Mouse (Mus musculus): ENCODE results near the gene Arhgap19. TPM values are rescaled to one million over a fixed set of nuclear protein-coding genes. Genes with fewer than 3 reads are reported as not detected.

Gene Arhgap19
- total RNA-seq (2021) = 1 to 10 TPM; 2.5 to 3.5 TPM
- long read RNA-seq, experiment 1, partial matches to known transcripts = 2 of 5 reads
- long read RNA-seq, experiment 1, other reads (novel, unspliced or antisense) = 3 of 5 reads
- long read RNA-seq, experiment 2 = 0 reads

DNA sequence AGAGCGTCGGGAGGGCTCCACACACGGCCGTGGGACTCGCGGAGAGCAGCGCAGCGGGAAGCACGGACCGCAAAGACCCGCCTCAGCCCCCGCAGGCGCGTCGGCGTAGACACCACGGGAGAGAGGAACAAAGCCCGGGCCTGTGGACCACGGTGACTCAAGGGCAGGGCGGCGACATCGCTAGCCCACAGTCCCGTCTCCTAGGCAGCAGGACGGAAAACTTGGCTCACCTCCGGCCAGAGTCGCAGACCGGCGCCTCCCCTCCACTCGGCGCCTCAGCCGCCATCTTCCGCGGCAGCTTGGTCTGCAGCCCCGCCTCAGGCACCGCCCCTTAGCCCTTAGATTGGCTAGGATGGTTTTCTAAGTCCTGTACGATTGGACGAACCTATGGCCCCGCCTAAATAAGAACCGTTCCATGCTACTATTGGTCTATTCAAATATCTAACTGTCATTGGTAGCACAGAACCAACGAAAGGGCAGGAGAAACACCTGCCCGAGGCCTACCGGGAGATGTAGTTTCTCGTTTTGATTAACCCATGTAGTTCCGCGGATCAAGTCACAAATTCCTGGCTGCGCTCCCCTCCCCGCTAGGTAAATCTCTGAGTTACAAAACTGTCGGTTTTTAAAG, at the start of gene Arhgap19:
Gene Arhgap19, minus strand, starts transcription at position 306 of the 628 bp plus-strand sequence.
- peak; percentile 90 to 91 for DNase-seq
- intact Hi-C loops (cut with DNase I) = loop anchor here (5.0 kb wide), 1 partner anchor 45 kb away; the partner anchor contains the start of gene Frat2

DNA sequence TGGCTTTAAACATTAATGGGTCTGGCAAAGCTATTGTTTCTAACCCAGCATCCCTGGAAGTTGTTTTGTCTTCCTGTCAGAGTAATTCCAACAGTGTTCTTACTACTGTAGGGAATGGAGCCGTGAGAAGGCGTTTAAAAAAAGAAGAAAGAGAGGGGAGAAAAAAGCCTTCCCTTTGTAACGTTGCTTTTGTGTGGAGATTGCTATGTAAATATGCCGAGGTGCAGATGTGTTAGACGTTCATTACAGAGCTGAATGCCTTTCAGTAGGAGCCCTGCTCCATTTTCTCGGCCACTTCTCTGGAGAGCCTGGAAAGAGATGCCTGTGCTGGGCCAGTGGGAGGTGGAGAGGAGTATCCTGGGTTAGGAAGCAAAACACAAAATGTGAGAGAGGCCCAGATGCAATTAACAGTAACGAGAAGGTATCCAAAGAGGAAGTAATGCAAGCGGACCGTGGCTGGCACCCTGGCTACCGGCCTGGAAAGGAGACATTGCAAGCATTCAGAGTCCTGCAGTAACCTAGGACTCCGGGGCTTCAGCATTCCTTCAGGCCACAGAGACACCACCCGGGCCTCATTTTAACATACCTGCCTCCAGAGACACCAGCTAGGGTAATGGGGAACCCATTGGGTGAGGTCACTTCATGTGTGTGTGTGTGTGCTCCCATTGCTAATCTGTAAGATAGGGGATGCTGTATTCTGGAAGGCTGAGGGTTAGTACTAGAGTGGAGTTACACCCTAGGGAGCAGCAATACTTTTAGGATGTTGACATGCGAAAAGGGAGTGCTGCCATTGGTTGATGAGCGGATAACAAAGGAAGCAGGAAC, 49.1 kb upstream of the Arhgap19 start:
- no peak for DNase-seq
- intact Hi-C loops (cut with DNase I) = no loop called here

DNA sequence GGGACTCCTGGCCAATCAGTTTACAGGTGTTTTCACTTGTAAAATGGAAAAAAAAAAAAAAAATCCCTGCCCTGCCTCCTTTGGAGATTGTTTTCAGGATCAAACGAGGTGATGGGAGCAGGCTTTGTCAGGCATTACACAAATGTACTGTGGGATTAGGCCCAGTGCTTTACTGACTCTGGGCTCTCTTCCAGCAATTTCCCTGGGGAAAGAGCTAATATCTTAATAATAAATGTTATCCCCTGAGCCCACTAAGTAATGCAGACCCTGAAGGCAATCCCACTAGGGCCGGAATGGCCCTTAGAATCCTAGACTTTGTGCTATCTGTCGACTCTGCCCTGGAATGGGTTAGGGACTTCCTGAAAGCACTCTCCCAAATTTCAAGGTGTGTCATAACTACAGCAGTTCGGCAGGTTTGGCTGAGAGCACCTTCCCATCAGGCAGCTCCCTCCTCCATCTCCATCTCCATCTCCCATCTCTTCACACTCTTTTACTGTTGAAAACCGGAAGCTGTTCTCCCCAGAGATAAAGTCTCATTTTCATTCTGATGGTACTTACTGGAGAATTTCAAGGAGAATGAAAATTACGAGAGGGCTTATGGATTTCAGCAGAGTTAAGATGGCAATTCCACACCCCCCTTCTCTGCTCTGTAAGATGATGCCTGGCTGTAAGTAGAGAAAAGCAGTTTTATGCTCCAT, 48.3 kb upstream of the Arhgap19 start:
- DNase-seq = no peak
- intact Hi-C loops (cut with DNase I) = no loop called here

DNA sequence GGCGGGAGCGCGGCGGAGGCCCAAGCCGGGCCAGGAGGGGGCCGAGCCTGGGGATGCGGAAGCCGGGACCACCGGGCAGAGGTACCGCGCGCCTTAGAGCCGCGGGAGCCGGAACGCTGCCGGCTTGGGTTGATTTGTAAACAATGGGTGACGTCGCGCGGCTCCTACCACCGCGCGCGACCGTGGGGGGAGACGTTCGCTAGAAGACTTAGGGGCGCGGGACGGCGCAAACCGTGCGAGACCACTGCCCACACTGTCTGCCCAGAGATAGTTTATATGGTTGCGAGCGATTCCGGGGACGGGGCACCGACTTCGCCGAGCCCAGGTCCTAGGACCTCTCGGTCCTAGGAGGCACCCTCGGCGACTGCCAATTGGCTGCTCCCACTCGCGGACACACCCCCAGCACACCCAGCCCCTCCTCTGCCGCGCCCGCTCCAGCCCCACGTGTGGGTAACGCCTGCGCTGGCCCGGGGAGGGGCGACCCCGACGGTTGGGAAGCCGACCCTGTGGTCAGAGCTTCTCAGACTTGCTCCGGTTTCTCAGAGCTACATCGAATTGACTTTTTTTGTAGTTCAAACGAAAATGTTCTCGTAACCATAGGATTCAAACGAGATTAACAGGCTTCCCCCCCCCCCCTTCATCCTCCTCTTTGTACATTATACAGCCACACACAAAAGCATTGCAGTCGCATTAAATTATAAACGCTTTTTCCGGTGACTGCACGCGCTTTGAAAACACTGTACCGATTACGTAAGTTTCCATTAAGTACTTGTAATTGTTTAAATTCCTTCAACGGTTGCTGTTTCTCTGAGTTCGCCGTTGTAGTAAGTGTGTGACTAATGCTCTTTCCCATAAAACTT, 46.4 kb upstream of the Arhgap19 start, which contains the start of gene Frat2:
Gene Frat2, minus strand, starts transcription at position 141 of the 860 bp plus-strand sequence.
- intact Hi-C loops (cut with DNase I) = loop anchor here (2.0 to 5.0 kb wide), 2 partner anchors 15 to 46 kb away; partner anchors contain the start of gene Arhgap19
- DNase-seq = peak; percentile 88 to 90

DNA sequence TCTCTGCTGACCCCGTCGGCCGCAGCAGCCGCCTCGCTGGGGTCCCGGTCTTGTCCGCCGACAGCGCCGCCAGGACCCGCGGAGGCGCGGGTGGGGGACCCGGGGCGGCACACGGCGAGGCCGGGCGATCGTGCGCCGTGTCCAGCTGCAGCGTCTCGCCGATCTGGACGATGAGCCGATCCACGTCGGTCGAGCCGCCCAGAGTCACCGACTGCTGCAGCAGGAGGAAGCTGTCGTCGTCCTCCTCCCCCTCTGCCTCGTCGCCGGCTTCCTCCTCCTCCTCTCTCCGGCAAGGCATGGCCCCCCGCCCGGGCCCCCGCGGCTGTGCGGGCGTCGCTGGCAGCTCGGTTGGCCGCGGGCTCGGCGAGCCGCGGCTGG, 45.8 kb upstream of the Arhgap19 start:
- peak in 1 of 2 experiments; percentile 60 for DNase-seq
- intact Hi-C loops (cut with DNase I) = loop anchor here (2.0 to 5.0 kb wide), 2 partner anchors 15 to 45 kb away; partner anchors contain the start of gene Arhgap19

DNA sequence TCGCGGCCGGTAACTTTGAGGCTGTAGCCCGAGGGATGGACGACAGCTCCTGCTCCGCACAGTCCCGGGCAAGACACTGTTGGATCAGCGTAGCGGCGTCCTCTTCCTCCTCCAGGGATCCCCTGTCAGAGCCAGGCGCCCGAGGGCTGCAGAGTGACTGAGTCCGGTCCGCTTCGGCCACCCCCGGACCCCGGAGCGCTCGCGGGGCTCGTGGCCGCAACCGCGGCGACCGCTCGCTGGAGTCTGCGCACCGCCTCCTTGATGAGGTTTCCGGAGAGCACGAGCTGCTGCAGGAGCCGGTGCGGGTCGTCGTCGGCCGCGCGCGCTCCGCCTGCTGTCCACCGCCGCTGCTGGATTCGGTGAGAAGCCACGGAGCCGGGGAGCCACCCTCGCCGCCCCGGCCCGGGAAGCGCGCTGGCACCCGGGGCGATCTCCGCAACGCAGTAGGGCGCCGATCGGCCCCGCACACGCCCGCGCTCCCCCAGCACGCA, 45.3 kb upstream of the Arhgap19 start:
- intact Hi-C loops (cut with DNase I) = loop anchor here (2.0 to 5.0 kb wide), 2 partner anchors 14 to 45 kb away; partner anchors contain the start of gene Arhgap19
- peak; percentile 59 to 60 for DNase-seq

DNA sequence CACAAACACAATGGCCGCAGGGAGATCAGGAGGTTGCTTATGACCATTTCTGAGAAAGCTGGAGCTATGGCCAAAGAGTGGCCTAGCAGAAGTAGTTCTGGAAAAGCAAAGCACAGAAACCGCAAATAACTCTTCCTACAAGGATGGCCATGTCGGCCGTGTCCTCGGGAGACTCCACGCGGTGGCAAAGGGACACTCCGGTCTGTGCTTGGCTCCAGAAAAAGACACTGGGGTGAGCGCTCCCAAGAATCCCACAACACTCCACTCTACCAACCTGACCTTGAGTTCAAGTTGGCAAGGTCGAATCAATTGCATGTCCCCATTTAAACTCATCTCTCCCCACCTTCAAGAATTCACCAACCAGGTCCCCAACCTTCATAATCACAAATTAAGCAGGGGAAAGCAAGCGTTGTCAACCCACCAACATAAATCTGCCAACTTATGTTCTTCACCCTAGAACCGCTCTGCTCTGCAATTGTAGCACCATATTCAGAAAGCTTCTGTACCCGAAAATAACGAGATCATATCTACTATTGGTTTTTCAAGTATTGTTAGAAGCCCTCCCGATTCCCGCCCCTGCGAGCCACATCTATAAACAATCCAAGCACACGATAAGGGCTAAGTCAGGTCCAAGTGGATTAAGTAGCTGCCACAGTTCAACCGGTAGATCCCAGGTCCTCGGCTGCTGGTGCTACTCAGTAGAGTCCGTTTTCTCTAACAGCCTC, 44.7 kb upstream of the Arhgap19 start:
- intact Hi-C loops (cut with DNase I) = loop anchor here (2.0 to 5.0 kb wide), 2 partner anchors 14 to 44 kb away; partner anchors contain the start of gene Arhgap19
- peak; percentile 20 to 33 for DNase-seq

DNA sequence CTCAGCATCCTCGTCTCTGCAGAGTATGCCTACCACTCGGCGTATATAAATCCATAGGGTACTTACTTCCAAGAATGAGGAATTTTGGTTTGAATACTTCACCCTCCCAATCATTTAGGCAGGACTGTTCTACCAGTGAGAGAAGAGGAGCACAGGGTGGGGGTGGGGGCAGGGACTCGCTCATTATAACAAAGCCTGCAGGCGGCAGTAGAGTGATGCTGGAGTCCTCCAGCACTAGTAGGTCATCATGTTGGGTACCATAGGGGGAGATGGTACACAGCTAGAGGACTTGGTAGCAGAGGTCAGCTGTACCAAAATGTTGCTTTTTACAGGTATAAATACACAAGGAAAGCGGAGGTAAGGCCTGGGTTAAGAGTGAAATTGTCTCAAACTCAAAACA, 42.5 kb upstream of the Arhgap19 start:
- intact Hi-C loops (cut with DNase I) = no loop called here
- no peak for DNase-seq

DNA sequence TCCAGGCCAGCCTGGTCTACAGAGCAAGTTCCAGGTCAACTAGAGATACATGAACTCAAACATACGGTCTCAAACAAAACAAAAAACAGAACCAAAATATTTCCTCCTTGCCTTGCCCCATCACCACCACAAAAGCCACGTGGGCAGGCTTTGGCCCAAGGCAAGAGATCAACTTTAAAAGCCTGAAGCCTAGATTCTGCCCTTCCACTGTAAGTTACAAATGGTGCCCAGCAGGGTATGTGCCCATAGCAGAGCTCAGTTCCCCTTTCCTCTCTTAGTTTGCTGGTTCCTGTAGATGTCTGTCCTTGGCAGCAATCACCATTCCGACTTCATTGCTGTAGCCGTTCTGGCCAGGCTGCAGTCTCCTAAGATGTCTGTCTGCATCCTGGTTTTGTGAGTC, 40.9 kb upstream of the Arhgap19 start:
- DNase-seq = no peak
- intact Hi-C loops (cut with DNase I) = no loop called here

DNA sequence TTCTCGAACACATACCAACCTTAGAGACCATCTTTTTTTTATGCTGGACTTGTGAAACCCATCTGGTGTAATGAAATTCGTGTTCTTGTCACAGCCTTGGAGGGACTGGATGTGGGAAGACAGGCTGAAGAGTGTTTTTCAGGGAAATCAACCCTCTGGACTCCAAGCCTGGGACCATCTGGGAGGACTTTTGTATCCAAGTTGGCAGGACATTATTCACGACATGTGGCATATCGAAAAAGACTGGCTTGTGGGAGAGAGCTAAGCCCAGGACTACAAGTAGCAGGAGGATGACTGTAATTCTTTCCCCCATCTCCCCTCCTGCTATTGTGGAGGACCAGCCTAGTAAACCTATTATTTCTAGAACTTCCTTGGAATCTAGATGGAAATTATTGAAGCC, 40.3 kb upstream of the Arhgap19 start:
- DNase-seq = no peak
- intact Hi-C loops (cut with DNase I) = no loop called here

DNA sequence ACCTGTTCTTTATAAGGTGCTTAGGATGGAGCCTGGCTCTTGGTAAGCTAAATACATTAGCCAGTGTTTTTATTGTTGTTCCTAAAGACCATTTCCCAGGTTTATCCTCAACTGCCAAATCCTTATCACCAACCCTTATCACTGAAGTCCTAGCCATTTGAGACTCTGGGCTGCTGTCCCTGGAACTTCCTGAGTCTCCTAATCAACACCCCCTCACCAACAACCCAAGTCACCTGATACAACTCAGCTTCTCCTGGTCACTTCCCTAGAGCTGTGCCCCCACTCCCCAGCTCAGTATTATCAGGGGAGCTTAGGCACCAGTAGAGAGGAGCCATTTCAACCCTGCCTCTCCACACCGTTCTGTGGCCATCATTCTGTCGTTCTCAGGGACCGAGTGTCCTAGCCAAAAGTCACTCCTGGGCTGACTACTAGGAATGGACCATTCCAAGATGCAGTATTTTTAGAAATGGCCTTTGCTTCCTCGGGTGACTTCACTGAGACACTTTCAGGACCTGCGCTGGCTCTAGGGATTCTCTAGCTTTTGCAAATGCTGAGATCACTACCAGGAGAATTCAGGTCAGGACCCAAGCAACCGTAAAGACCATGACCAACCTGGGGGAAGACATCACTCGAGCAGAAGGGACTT, 39.4 kb upstream of the Arhgap19 start:
- DNase-seq = no peak
- intact Hi-C loops (cut with DNase I) = no loop called here

DNA sequence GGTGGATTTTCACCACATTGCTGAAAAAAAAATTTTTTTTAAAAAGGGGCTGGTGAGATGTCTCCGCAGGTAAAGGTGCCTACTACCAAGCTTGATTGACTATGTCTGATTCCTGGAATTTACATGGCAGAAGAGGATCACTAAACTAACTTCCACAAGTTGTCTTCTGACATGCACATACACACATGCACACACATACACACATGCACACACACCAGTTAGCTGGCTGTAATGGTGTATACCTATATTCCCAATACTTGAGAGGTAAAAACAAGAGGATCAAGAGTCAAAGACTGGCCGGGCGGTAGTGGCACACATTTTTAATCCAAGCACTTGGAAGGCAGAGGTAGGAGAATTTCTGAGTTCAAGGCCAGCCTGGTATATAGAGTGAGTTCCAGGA, 37.8 kb upstream of the Arhgap19 start:
- intact Hi-C loops (cut with DNase I) = no loop called here
- DNase-seq = no peak

DNA sequence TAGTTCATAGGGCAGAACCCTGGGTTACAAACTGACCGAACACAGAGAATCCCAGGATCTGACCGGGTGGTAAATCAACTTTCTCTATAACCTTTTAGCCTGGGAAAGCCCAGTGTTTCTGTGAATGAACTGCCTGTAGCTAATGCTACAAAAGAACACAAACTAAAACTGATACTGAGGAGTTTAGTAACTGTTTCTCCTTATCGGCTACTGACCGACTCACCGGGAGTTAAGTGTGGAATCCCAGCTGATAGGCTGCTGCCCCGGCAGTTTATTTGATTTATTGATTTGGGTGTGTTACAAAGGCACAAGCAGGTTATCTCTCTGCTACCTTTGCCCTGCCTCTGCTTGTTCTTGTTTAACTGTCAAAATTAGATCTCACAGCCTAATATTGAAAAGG, 37.0 kb upstream of the Arhgap19 start:
- no peak for DNase-seq
- intact Hi-C loops (cut with DNase I) = no loop called here

DNA sequence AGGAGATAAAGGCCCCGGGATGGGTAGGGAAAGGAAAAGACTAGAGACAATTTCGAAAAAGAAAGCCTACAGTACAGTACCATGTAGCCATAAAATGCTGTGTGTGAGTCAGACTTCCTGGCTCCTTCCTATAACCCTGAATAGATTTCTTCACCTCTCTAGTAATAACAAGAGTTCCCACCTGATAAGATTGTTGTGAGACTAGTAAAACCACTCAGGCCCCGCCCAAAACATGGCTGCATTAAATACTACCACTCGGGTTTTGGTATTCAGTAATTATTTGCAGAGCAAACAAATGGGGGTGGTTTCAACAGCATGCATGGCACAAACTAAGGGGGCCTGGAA, 36.0 kb upstream of the Arhgap19 start:
- DNase-seq = no peak
- intact Hi-C loops (cut with DNase I) = no loop called here

DNA sequence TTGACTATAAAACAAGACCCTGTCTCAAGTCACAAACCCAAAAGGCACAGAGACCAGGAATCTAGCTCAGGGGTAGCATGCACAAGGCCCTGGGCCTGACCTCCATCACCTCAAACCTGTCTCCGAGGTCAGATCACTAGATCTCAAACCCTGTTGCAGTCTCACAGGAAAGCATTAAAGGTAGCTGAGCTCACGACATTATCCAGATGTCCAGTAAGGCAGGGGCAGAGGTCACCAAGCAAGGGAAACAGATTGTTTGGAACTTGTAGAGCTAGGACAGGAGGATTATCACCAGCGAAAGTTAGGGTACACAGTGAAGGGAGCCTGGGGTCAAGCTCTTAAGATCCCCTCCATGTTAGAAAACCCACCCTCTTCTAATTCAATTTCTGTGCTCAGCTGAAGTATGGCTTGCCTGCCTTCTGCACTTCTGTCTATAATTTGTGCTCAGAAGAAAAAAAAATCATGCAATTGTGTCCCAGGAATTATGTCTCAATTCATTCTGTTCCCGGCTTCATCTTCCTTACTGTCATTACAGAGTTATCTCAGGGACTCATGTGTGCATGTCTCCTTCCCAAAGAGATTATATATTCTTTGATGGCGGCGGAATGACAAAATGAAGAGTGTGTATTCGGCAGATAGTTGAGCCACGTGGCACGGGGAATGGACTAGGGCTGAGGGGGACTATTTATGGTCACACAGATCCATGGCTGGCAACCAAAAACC, 35.5 kb upstream of the Arhgap19 start:
- DNase-seq = no peak
- intact Hi-C loops (cut with DNase I) = no loop called here

DNA sequence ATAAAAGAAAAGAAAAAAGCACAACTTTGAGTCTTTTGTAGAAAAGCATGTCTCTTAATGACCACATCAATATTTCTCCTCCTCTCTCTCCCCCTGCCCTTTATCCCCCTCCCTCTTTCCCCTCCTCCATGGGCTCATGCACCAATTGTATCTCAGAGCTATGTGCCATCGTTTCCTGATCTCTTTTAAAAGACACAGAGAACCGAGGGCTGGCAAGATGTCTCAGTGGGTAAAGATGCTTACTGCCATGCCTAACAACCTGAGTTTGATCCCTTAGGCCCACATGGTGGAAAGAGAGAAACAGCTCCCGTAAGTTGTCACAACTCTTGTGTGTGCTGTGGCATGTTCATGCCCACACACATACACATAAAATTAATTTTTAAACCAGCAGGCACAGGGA, 34.9 kb upstream of the Arhgap19 start:
- intact Hi-C loops (cut with DNase I) = no loop called here
- DNase-seq = no peak

DNA sequence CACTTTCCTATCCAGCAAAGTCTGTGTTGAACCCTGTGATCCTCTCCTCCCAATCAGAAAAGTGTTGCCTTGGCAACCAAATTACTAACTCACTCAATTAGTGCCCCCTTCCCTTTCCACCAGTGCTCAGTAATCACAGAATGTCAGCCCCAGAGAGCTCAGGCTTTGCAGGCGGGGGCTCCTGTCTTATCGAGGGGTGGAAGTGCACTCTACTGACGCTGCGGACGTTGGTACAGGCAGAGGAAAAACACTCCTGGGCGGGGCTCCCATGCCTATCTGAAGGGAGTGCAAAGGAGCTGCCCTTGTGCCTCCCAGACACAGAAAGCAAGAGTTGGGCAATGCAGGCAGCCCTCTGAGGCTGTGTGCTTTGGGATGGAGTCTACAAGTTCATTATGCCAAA, 34.0 kb upstream of the Arhgap19 start:
- no peak for DNase-seq
- intact Hi-C loops (cut with DNase I) = no loop called here

DNA sequence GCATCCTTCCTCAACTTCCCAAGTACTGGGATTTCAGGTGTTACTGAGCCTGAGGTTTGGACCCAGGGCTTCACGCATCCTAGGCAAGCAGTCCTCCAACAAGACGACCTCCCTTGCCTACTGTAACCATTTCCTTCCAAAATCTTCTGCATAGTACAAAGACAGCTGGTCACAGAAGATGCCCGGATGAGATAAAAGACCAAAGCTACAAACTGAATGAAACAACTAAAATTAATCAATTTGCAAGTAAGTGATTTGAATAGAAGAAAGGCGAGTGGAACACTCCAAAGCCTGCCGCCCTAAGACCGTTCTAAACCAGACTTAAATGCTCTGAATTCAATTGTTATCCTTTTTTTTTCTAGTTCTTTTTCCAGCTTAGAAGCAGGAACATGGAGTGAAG, 33.6 kb upstream of the Arhgap19 start:
- intact Hi-C loops (cut with DNase I) = no loop called here
- no peak for DNase-seq
